Mouse (Mus musculus): ENCODE data around the gene Pgap3.
"Not testable (repeated sequence)": the region's sequence is repeated elsewhere in the genome, so short reads cannot be mapped to it uniquely, and the experiment has no call there.

The Pgap3 gene

GRCm38 (mm10) chr11:98412273-98412796 is 12.0 kb upstream of the Pgap3 start, which contains the start of gene Erbb2:
Gene Erbb2, plus strand, starts transcription at chr11:98412470.
- DNase-seq, result peak; percentile 81

- peak; percentile 75 for DNase-seq
Observed at GRCm38 (mm10) chr11:98409341-98409822, 9.1 kb upstream of the Pgap3 start.

- DNase-seq, result peak; percentile 94
Observed at GRCm38 (mm10) chr11:98408872-98409271, 8.6 kb upstream of the Pgap3 start.

GRCm38 (mm10) chr11:98406621-98407020 is 6.3 kb upstream of the Pgap3 start:
- DNase-seq, result no peak

GRCm38 (mm10) chr11:98400816-98401215 is 526 bp upstream of the Pgap3 start:
- peak; percentile 91 for DNase-seq

- DNase-seq, result no peak
Observed at GRCm38 (mm10) chr11:98397946-98398345, 2.3 kb downstream of the Pgap3 start.

- peak; percentile 86 for DNase-seq
Observed at GRCm38 (mm10) chr11:98395041-98395440, 5.2 kb downstream of the Pgap3 start.

- DNase-seq, result peak; percentile 55
Observed at GRCm38 (mm10) chr11:98394301-98394700, 6.0 kb downstream of the Pgap3 start.

GRCm38 (mm10) chr11:98393317-98393716 is 7.0 kb downstream of the Pgap3 start:
- DNase-seq, result no peak

GRCm38 (mm10) chr11:98392645-98393044 is 7.6 kb downstream of the Pgap3 start:
- no peak for DNase-seq

GRCm38 (mm10) chr11:98392034-98392433 is 8.3 kb downstream of the Pgap3 start:
- DNase-seq, result no peak

GRCm38 (mm10) chr11:98390141-98390540 is 10.1 kb downstream of the Pgap3 start:
- DNase-seq, result no peak

GRCm38 (mm10) chr11:98389221-98389780 is 11.0 kb downstream of the Pgap3 start:
- peak; percentile 67 for DNase-seq

- no peak for DNase-seq
Observed at GRCm38 (mm10) chr11:98388282-98388681, 12.0 kb downstream of the Pgap3 start.

- no peak for DNase-seq
Observed at GRCm38 (mm10) chr11:98387056-98387577, 13.2 kb downstream of the Pgap3 start.

- DNase-seq, result no peak
Observed at GRCm38 (mm10) chr11:98386596-98386995, 13.7 kb downstream of the Pgap3 start.

GRCm38 (mm10) chr11:98385638-98386585 is 14.4 kb downstream of the Pgap3 start, which contains the start of gene Pnmt:
Gene Pnmt, plus strand, starts transcription at chr11:98386450.
- no peak for DNase-seq

GRCm38 (mm10) chr11:98384721-98385637 is 15.3 kb downstream of the Pgap3 start:
- no peak for DNase-seq

GRCm38 (mm10) chr11:98384216-98384615 is 16.1 kb downstream of the Pgap3 start:
- DNase-seq, result no peak

GRCm38 (mm10) chr11:98383261-98384030 is 16.8 kb downstream of the Pgap3 start, which contains the start of gene Tcap:
Gene Tcap, plus strand, starts transcription at chr11:98383811.
- DNase-seq, result no peak

GRCm38 (mm10) chr11:98382405-98382804 is 17.9 kb downstream of the Pgap3 start:
- DNase-seq, result not testable (repeated sequence)
